Mouse (Mus musculus): Measurements from ENCODE around the gene Grin2b. TPM values are rescaled to one million over a fixed set of nuclear protein-coding genes. Genes with fewer than 3 reads are reported as not detected.
A peak's percentile ranks its signal among the peaks of the same experiment; 100 is the strongest.

Grin2b gene
- total and polyA plus RNA-seq, 2 experiments from 2014 or later, result 64.1 to 76.4 TPM

GRCm38 (mm10) chr6:136172801-136173190, 515 bp downstream of the Grin2b start:
- Histone ChIP-seq H3K9me3 (ENCODE audit: low read length) (no peaks in the 10 kb centered on the region), H3K27ac (ENCODE audit: low read depth, low read length) (peak overlapping the region; percentile 93), H3K4me2 (ENCODE audit: low read depth, low read length, poor library complexity, severe bottlenecking) (peak overlapping the region; percentile 57), H3K4me1 (ENCODE audit: insufficient read depth, low read length) (peaks cover 7% of the 10 kb centered on the region; the same call in 1 of the 2 replicates), H3K4me3 (ENCODE audit: low read depth, low read length) (peak overlapping the region; percentile 66), H3K36me3 (ENCODE audit: insufficient read depth, low read length) (no peaks in the 10 kb centered on the region), H3K9ac (replicated peaks; ENCODE audit: low read length, poor library complexity, severe bottlenecking) (peak overlapping the region; percentile 80), H3K27me3 (ENCODE audit: insufficient read depth, low read length) (no peaks in the 10 kb centered on the region)
- DNase-seq (ENCODE audit: low spot score) (peak; percentile 28), ATAC-seq (ENCODE audit: low FRiP score) (peak; percentile 32; the same call in 1 of the 2 replicates)
- WGBS, result under 1% methylated on average over 15 of the region's 15 CpGs
- TF ChIP-seq CTCF (IDR thresholded peaks at IDR 0.05), result no peak

GRCm38 (mm10) chr6:136172172-136172651, 1.1 kb downstream of the Grin2b start:
- H3K9ac ChIP-seq (replicated peaks; ENCODE audit: low read length, poor library complexity, severe bottlenecking), result peak overlapping the region; percentile 80
- H3K4me2 ChIP-seq (ENCODE audit: low read depth, low read length, poor library complexity, severe bottlenecking), result peak overlapping the region; percentile 57
- peak; percentile 87 for DNase-seq (ENCODE audit: low spot score)
- peak overlapping the region; percentile 93 for H3K27ac ChIP-seq (ENCODE audit: low read depth, low read length)
- peak overlapping the region; percentile 66 for H3K4me3 ChIP-seq (ENCODE audit: low read depth, low read length)
- no peak for TF ChIP-seq CTCF (IDR thresholded peaks at IDR 0.05)
- WGBS, result 2% methylated on average over 40 of the region's 43 CpGs
- H3K4me1 ChIP-seq (ENCODE audit: insufficient read depth, low read length), result peaks cover 7% of the 10 kb centered on the region; the same call in 1 of the 2 replicates
- H3K9me3 ChIP-seq (ENCODE audit: low read length), result no peaks in the 10 kb centered on the region
- ATAC-seq (ENCODE audit: low FRiP score), result peak; percentile 83
- no peaks in the 10 kb centered on the region for H3K36me3 ChIP-seq (ENCODE audit: insufficient read depth, low read length)
- H3K27me3 ChIP-seq (ENCODE audit: insufficient read depth, low read length), result no peaks in the 10 kb centered on the region

GRCm38 (mm10) chr6:136171343-136171742, 2.0 kb downstream of the Grin2b start:
- H3K27me3 ChIP-seq (ENCODE audit: insufficient read depth, low read length), result no peaks in the 10 kb centered on the region
- DNase-seq (ENCODE audit: low spot score), result no peak
- no peak for ATAC-seq (ENCODE audit: low FRiP score)
- H3K9me3 ChIP-seq (ENCODE audit: low read length), result no peaks in the 10 kb centered on the region
- peak overlapping the region; percentile 80 for H3K9ac ChIP-seq (replicated peaks; ENCODE audit: low read length, poor library complexity, severe bottlenecking)
- 7% methylated on average over 7 of the region's 7 CpGs for WGBS
- no peaks in the 10 kb centered on the region for H3K36me3 ChIP-seq (ENCODE audit: insufficient read depth, low read length)
- H3K4me2 ChIP-seq (ENCODE audit: low read depth, low read length, poor library complexity, severe bottlenecking), result peak overlapping the region; percentile 57
- H3K4me1 ChIP-seq (ENCODE audit: insufficient read depth, low read length), result peaks cover 13% of the 10 kb centered on the region; the same call in 1 of the 2 replicates
- peak overlapping the region; percentile 66 for H3K4me3 ChIP-seq (ENCODE audit: low read depth, low read length)
- no peak for TF ChIP-seq CTCF (IDR thresholded peaks at IDR 0.05)
- peak overlapping the region; percentile 93 for H3K27ac ChIP-seq (ENCODE audit: low read depth, low read length)

- Histone ChIP-seq H3K4me1 (ENCODE audit: insufficient read depth, low read length) (peaks cover 19% of the 10 kb centered on the region; the same call in 1 of the 2 replicates), H3K4me3 (ENCODE audit: low read depth, low read length) (peak overlapping the region; percentile 66), H3K27ac (ENCODE audit: low read depth, low read length) (peak overlapping the region; percentile 93), H3K9me3 (ENCODE audit: low read length) (no peaks in the 10 kb centered on the region), H3K4me2 (ENCODE audit: low read depth, low read length, poor library complexity, severe bottlenecking) (peak overlapping the region; percentile 57), H3K36me3 (ENCODE audit: insufficient read depth, low read length) (0 out of 2 replicates have a peak, but pooled peaks cover 1% of the 10 kb centered on the region), H3K27me3 (ENCODE audit: insufficient read depth, low read length) (no peaks in the 10 kb centered on the region), H3K9ac (replicated peaks; ENCODE audit: low read length, poor library complexity, severe bottlenecking) (peak overlapping the region; percentile 80)
- peak; percentile 38 for DNase-seq (ENCODE audit: low spot score)
- no peak for ATAC-seq (ENCODE audit: low FRiP score)
- TF ChIP-seq CTCF (IDR thresholded peaks at IDR 0.05), result no peak
- WGBS, result 42% methylated on average over 5 of the region's 5 CpGs
These were observed 2.9 kb downstream of the Grin2b start for GRCm38 (mm10) chr6:136170381-136170780.

- Histone ChIP-seq H3K9me3 (ENCODE audit: low read length) (no peaks in the 10 kb centered on the region), H3K4me2 (ENCODE audit: low read depth, low read length, poor library complexity, severe bottlenecking) (peak overlapping the region; percentile 57), H3K27ac (ENCODE audit: low read depth, low read length) (no peak overlapping the region), H3K4me1 (ENCODE audit: insufficient read depth, low read length) (peaks cover 23% of the 10 kb centered on the region), H3K36me3 (ENCODE audit: insufficient read depth, low read length) (0 out of 2 replicates have a peak, but pooled peaks cover 3% of the 10 kb centered on the region), H3K9ac (replicated peaks; ENCODE audit: low read length, poor library complexity, severe bottlenecking) (0 out of 2 replicates have a peak overlapping the region, but pooled peaks have one; percentile 8), H3K4me3 (ENCODE audit: low read depth, low read length) (peak overlapping the region; percentile 20), H3K27me3 (ENCODE audit: insufficient read depth, low read length) (no peaks in the 10 kb centered on the region)
- 65% methylated on average over 5 of the region's 5 CpGs for WGBS
- TF ChIP-seq CTCF (IDR thresholded peaks at IDR 0.05), result peak; percentile 37; the same call in 1 of the 2 replicates
- ATAC-seq (ENCODE audit: low FRiP score) (no peak), DNase-seq (ENCODE audit: low spot score) (no peak)
These were observed 6.0 kb downstream of the Grin2b start for GRCm38 (mm10) chr6:136167361-136167760.

- no peaks in the 10 kb centered on the region for H3K27me3 ChIP-seq (ENCODE audit: insufficient read depth, low read length)
- H3K36me3 ChIP-seq (ENCODE audit: insufficient read depth, low read length), result 0 out of 2 replicates have a peak, but pooled peaks cover 4% of the 10 kb centered on the region
- DNase-seq (ENCODE audit: low spot score) (peak; percentile 81), ATAC-seq (ENCODE audit: low FRiP score) (0 out of 2 replicates have a peak, but pooled peaks have one; percentile 52)
- no peaks in the 10 kb centered on the region for H3K9me3 ChIP-seq (ENCODE audit: low read length)
- 65% methylated on average over 9 of the region's 9 CpGs for whole genome bisulfite sequencing
- peaks cover 30% of the 10 kb centered on the region for H3K4me1 ChIP-seq (ENCODE audit: insufficient read depth, low read length)
- no peak overlapping the region for H3K27ac ChIP-seq (ENCODE audit: low read depth, low read length)
- 0 out of 2 replicates have a peak overlapping the region, but pooled peaks have one; percentile 19 for H3K9ac ChIP-seq (replicated peaks; ENCODE audit: low read length, poor library complexity, severe bottlenecking)
- H3K4me2 ChIP-seq (ENCODE audit: low read depth, low read length, poor library complexity, severe bottlenecking), result peak overlapping the region; percentile 39
- no peak for TF ChIP-seq CTCF (IDR thresholded peaks at IDR 0.05)
- H3K4me3 ChIP-seq (ENCODE audit: low read depth, low read length), result peak overlapping the region; percentile 14
These were observed 7.8 kb downstream of the Grin2b start for GRCm38 (mm10) chr6:136165443-136166077.

Measured in midbrain, postnatal 0 days (tissue).